Mouse (Mus musculus) layer of hippocampus, adult 8-10 months (tissue): ENCODE measurements around the gene Prkcz. TPM values are rescaled to one million over a fixed set of nuclear protein-coding genes. Genes with fewer than 3 reads are reported as not detected.

ENCODE experiments used
- DNase-seq, 2 experiments: peaks; one replicate each; pipeline ENCODE4 v3.0.0; 2022; ENCODE audit warnings: low spot score in 2 of 2
- total RNA-seq, 4 experiments: library from RNA; stranded (reverse); gene quantifications; 2 replicates each; pipeline ENCODE4 v1.2.4; 2022

The Prkcz gene
- total RNA-seq, 4 experiments from 2014 or later, result 144 to 189 (median 169) TPM

- DNase-seq, result peak; percentile 77 to 83
Observed at GRCm38 (mm10) chr4:155246691-155247105, 114.5 kb downstream of the Prkcz start.

- no peak for DNase-seq
Observed at GRCm38 (mm10) chr4:155245770-155246492, 115.2 kb downstream of the Prkcz start.

- DNase-seq, result no peak
Observed at GRCm38 (mm10) chr4:155243233-155243632, 117.9 kb downstream of the Prkcz start.

- DNase-seq, result no peak
Observed at GRCm38 (mm10) chr4:155242292-155242691, 118.9 kb downstream of the Prkcz start.

- DNase-seq, result no peak
Observed at GRCm38 (mm10) chr4:155241789-155242188, 119.4 kb downstream of the Prkcz start.

DNA sequence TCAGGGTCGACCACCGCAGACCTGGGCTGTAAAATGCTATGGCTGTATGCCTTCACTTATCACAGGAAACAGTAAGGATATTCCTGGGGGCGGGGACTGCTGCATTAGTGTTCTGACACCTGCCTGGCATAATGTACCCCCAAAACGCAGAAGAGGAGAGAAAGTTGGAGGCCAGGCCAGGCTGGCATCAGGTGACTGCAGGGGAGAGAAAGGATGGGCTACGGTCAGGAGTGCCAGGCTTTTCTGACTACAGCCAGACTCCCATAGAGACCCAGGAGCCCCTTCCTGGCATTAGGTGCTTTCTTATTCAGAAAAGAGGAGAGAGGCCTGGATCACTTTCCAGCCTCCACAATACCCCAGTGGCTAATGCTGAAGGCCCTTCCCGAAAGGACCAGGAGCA is 121.7 kb downstream of the Prkcz start:
- DNase-seq, result no peak

DNA sequence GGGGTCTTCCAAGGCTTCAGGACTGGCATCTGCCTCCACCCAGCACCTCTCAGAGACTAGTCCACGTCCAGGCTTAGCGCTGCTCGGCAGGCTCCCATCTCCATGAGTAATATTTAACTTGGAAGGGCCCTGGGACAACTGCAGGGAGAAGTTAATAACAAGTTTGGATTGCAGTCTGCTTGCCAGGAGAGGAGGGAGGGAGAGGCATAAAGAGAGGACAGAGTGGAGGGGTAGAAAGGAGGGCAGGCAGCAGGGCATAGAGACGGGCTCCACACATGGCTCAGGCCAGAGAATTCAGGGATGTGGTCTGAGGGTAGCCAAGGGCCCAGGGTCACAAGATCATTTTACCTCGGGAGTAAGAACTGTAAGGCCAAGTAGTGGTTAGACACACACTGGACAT is 122.9 kb downstream of the Prkcz start:
- DNase-seq, result no peak

- DNase-seq, result no peak
Observed at GRCm38 (mm10) chr4:155236737-155237385, 124.3 kb downstream of the Prkcz start.

DNA sequence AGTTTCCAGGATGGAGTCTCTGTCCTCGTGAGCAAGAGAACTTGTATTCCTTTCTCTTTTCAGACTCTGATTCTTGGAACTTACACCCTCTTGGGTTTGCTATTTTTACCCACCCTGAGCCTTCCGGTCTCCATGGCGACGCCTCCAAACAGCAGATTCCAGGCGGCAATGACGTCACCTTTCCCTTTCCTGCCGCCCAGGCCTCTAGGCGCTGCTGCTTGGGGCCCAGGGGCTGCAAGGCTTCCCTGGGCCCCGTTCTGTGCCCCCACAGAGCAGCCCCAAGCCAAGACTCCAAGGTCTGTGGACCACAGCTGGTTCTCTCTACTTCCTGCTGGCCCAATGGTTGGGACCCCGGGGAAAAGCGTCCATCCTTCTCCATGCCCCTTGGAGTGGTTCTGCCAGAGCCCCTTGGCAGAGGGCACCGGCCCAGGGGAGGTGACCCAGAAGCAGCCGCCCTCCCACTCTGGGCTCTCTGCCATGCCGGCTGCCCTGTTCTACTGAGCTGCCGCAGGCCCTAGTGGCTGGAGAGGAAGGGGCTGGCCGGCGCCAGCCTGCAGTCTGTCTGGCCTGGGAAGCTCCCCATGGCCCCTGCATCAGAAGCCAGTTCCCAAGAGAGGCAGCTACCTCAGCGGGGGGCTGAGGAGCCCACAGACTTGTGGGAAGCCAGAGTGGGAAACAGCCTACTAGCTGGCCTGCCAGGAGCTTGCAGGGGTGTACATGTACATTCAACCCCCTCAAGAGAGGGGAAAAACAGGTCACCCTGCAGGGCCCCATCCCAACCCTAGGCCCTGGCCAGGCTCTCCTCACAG is 125.6 kb downstream of the Prkcz start:
- DNase-seq, result peak; percentile 92

GRCm38 (mm10) chr4:155234371-155235310 is 126.5 kb downstream of the Prkcz start:
- no peak for DNase-seq

DNA sequence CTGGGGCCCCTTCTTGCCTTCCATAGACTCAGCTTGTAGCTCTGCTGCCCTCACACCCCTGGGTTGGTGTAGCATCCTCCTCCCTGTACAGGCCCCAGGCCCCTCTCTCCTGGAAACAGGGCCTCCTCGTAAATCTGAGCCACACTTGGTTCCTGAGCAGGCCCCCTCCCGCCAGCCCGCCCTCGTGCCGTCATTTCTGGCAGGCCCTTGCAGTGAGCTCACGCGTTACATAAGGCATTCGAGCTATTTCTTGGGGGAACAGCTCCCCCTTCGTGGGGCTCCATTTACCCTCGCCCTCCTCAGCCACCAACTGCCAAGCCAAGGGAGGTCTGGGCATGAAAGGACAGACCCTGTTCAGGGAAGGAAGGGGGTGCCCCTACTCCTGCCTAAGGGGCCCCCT is 127.3 kb downstream of the Prkcz start:
- peak; percentile 83 to 88 for DNase-seq

GRCm38 (mm10) chr4:155228461-155228860 is 132.7 kb downstream of the Prkcz start:
- no peak for DNase-seq

GRCm38 (mm10) chr4:155227986-155228385 is 133.2 kb downstream of the Prkcz start:
- no peak for DNase-seq

DNA sequence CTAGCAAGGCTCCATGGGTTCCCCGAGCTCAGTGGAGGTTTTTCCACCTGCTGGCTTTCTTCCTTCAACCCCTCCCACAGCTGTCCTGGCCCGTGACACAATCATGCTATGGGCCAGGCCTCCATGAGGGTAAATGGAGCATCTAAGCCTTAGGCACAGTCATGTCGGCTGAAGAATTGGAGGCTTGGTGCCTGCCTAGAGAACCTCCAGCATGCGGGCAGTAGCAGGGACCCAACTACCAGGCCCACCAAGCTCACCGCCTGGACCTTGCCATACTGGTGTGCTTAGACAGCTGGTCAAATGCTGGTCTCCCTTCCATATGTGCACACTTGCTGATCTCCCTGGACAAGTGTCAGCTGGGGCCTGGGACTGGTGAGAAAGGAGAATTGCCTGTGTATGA is 135.2 kb downstream of the Prkcz start:
- no peak for DNase-seq

DNA sequence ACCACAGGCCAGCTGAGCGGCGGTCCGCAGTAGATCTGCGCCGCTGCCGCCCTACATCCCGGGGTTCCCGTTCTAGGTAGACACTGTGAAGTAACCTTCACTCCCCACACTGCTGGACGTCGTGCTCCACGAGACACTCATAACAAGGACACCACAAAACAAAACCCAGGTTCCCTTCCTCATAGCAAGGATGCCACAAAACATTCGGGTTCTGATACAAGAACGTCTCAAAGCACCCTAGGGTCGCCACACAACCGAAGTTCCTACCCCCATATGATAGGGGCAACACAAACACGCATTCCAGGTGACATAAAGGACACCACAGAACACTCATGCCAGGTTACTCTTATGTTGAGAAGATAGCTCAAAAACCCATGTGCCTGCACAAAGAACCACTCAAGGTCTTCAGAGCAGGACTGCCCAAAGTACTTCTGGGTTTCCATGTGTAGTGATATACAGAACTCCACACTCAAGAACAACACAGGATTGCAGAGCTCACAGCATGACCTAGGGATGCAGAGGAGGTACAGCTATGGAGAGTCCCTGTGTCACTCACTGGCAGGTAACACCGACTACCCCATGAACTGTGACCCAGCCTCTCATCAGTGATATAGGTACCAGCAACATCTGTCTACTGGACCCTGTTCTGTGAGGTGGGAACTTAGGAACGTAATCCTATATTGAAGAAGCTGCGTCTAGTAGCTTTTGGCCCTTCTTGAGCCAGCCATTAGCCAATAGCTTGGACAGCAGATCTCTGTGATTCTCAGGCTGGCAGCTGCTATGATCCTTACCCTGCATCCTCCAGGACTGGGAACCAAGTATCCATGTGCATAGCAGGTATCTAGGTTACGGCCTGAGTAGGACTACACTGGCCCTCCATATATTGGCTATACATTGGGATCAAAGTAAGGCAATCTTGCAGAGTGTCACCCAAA is 137.3 kb downstream of the Prkcz start:
- no peak for DNase-seq

DNA sequence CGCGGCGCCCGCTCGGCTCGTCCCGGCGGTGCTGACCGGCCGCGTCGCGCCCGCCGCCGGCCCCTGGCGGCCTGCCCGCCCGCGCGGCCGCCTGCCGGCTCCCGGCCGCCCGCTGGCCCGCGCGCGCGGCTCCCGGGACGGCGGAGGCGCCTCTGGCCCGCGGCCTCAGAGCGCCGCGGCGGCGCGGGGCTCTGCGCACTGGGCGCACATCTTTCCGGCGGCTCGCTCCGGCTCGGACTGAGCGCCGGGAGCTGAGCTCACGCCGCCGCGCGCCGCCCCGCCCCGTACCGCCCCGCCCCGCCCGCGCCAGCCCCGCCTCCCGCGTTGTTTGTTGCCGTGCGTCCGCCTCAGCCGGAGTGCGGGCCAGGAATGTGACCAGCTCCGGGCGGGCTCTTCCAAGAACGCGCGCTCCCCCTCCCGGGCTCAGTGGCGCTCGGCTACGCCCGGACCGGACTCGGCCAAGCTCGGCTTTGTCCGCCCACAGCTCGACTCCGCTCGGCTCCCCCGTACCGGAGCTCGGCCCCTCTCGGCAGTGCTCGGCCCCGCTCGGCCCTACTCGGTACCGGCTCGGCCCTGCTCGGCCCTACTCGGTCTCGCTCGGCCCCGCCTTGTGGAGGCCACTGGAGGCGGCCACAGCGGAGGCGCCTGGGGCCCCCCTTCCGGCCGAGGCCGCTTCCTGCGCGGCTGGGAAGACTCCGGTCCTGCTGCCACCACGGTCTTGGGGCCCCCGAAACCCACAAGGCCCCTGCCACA is 138.1 kb downstream of the Prkcz start:
- peak; percentile 98 to 100 for DNase-seq

DNA sequence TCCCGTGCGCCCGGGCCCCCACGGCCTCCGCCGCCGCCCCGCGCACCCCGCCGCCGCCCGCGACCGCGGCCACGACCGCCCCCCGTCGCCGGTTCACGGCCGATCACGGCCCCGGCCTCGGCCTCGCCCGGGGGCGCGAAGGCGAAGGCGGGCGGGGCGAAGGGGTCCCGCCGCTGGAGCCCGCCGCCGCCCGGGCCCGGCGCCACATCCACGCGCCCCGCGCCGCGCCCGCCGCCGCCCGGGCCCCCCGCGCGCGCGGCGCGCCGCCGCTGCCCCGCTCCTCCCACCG is 138.7 kb downstream of the Prkcz start, which contains the start of gene Ski:
Gene Ski (minus strand): TSS at position 41 of the 289 bp plus-strand sequence.
- no peak for DNase-seq

GRCm38 (mm10) chr4:155221599-155222551 is 139.3 kb downstream of the Prkcz start:
- peak; percentile 54 to 73 for DNase-seq
